Mouse (Mus musculus) CH12F3 (cell line): ENCODE data around the gene Gsdmc3.
"Not testable (repeated sequence)": the region's sequence is repeated elsewhere in the genome, so short reads cannot be mapped to it uniquely, and the experiment has no call there.

Experiments
- in situ Hi-C: fragments of 300-500 bp; cut with MboI; formaldehyde crosslinking; loops from 2 replicates; pipeline ENCODE4 v1.14.3; 2020; ENCODE audit warnings: low sequenced_read_pairs

Gsdmc3 gene

DNA sequence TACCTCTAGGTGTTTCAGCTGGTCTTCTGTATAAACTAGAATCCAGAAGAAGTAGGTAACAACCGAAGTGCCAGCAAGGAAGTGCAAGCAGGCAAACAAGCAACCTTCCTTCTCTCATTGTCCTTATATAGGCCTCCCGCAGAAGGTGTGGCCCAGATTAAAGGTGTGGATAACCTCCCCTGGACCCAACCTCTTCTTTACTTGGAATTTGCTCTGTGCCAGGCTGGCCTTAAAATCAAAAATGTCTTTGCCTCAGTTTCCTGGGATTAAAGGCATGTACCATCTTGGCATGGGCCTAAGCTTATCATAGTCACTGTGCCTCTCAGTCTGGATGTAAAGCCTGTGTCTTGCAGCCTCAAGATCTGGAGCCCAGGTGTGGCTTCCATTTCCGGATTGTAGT, at the start of gene Gsdmc3:
Gene Gsdmc3 (minus strand): TSS at position 101 of the 400 bp plus-strand sequence.
- in situ Hi-C loops, result not testable (repeated sequence)

DNA sequence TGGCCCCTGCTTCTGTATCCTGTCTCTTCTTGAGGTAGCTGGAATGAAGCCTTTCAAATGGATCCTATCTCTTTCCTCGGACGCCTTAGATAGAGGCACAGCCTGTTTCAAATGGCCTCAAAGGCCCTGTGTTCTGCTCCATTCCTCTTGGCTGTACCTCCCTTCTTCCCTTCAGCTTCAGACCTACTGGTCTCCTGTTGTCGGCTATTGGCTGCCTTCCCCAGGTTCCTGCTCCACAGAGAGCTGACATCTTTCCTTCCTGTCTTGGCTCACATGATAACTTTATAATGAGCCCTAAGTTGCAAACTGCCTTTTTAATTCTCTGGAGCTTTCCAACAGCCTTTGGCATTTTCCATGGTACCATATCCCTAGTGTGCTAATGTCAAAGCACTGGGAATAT, 47.8 kb upstream of the Gsdmc3 start:
- in situ Hi-C loops, result no loop called here

- in situ Hi-C loops, result no loop called here
These were observed 46.1 kb upstream of the Gsdmc3 start for GRCm38 (mm10) chr15:63924484-63924883.

GRCm38 (mm10) chr15:63921618-63922017, 43.3 kb upstream of the Gsdmc3 start:
- in situ Hi-C loops, result not testable (repeated sequence)

DNA sequence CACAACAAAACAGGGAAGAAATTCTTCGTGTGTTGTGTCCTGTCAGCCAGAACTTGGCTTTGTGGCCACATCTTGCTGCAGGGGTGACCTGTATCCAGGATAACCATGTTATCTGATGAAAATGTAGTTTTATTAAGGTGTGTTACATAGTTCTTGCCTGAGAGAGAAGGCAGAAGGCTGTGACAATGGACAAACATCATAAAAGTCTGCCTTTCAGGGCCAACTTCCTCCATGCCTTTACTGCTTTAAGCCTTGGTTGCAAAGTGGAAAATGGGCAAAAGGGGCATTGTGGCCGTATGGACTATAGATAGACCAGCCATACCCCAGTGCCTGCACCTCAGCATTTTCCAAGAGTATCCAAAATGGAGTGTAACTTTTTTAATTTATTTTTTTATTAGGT, 41.4 kb upstream of the Gsdmc3 start:
- in situ Hi-C loops, result not testable (repeated sequence)

- in situ Hi-C loops, result not testable (repeated sequence)
These were observed 38.2 kb upstream of the Gsdmc3 start for GRCm38 (mm10) chr15:63916584-63916983.

DNA sequence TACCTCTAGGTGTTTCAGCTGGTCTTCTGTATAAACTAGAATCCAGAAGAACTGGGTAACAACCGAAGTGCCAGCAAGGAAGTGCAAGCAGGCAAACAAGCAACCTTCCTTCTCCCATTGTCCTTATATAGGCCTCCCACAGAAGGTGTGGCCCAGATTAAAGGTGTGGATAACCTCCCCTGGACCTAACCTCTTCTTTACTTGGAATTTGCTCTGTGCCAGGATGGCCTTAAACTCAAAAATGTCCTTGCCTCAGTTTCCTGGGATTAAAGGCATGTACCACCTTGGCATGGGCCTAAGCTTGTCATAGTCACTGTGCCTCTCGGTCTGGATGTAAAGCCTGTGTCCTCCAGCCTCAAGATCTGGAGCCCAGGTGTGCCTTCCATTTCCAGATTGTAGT, 33.8 kb upstream of the Gsdmc3 start, which contains the start of gene Gsdmc4:
Gene Gsdmc4 (minus strand): TSS at position 101 of the 400 bp plus-strand sequence.
- in situ Hi-C loops, result not testable (repeated sequence)

- in situ Hi-C loops, result not testable (repeated sequence)
These were observed 31.5 kb upstream of the Gsdmc3 start for GRCm38 (mm10) chr15:63909896-63910295.

- in situ Hi-C loops, result not testable (repeated sequence)
These were observed 17.4 kb upstream of the Gsdmc3 start for GRCm38 (mm10) chr15:63895560-63896353.

- in situ Hi-C loops, result not testable (repeated sequence)
These were observed 10.1 kb upstream of the Gsdmc3 start for GRCm38 (mm10) chr15:63888440-63888839.

DNA sequence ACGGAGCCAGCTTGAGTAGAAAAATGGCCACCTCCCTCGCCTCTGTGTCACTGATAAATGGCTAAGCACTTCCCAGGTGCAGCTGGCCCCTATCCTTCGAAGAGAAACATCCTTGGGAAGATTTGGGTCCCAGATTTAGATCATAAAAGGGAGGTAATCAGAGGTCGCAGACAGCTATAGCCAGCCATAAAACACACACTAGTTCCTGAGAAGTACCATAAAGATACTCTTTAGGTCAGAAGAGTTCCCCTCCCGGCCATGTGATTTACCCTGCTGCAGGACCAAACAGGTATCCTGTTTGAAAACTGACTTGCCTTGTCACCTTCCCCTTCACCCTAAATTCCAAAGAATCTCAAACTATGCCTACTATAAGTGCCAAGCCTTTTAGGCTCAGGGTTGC, 9.6 kb upstream of the Gsdmc3 start:
- in situ Hi-C loops, result not testable (repeated sequence)

- in situ Hi-C loops, result not testable (repeated sequence)
These were observed 2.2 kb downstream of the Gsdmc3 start for GRCm38 (mm10) chr15:63876160-63876559.

DNA sequence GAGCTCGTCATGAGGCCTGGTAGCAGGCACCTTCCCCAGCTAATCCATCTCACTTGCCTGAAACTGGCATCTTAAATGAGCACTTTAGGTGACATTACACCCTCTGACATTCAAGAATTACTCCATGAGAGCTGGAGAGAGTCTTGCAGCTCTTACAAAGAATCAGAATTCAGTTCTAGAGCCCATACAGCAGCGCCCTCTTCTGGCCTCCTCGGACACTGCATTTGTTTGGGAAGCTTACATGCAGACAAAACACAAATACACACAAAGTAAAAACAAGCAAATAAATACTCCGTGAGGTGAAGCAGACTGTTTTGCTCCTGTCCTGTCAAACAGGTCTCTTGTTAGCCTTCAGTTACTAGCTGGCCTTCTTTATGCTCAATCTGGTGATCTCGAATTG, 16.4 kb downstream of the Gsdmc3 start:
- in situ Hi-C loops, result not testable (repeated sequence)
